Mouse (Mus musculus) urinary bladder, postnatal 10 days (tissue): ENCODE data around the gene Duox1.

Experiments used
- DNase-seq: peaks from one replicate; pipeline ENCODE4 v3.0.0; 2022; ENCODE audit warnings: low spot score

Duox1 gene

DNA sequence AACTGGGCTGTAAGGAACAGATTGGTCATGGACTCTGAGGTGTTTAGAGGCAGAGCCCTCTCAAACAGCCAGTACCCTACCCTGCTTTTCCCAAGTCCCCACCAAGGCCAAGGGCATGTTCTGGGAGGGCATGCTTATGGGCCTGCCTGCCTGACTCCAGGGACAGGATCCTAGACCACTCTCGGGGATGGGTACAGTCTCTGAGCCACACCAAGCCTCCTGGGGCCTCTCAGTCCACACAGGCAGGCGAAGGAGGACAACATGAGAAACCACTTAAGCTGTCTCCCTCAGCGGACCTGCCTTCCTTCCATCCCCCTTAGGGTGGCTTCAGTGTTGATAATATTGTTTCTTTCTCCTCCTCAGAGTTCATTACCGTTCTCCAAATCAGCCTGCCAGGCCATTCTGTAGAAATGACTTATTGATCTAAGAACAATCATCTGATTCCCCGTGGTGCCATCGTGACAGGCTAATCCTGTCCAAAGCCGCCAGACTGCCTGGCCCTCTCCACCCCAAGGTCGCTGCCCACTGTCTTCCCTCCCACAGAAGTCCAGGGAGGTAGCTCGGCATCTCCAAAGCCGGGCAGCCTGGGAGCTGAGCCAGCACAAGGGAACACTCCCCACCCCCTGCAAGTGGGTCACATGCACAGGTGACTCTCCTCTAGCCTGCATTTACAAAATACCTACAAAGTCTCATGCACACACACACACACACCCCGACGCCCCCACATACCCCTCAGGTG is 38.9 kb downstream of the Duox1 start:
- no peak for DNase-seq

DNA sequence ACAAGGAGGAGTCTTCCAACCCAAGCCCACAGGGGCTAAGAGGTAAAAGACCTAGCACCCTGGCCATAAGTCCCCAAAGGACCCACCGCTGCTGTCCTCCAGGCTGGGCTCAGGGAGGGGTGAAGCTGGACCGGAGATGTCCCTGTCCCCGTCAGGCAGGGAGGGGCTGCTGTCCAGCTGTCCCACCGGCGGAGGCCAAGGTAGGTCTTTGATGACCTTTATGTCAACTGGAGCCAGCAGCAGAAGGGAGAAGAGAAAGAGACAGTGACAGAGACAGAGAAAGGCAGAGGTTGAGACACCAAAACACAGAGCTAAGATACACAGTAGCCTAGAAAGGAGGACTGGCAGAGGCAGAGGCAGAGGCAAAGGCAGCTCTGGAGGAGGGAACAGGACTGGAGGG is 39.9 kb downstream of the Duox1 start:
- no peak for DNase-seq

DNA sequence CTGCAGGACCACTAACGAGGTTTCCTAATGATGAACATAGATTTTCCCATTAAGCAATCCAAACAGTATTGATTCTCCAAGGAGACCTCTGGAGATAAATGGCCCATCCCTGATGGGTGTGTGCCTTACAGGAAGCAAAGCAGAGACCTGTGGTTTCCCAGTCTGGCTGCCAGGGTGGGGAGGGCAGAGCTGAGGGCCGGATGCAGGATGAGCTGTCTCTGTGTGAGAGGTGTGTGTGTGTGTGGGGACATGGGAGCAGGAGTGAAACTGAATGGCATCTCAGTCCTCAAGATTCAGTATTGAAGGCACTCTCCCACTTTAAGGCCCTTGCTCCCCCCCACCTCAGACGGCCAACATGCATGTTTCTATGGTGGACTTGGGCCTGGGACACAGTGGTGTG is 40.7 kb downstream of the Duox1 start:
- no peak for DNase-seq

DNA sequence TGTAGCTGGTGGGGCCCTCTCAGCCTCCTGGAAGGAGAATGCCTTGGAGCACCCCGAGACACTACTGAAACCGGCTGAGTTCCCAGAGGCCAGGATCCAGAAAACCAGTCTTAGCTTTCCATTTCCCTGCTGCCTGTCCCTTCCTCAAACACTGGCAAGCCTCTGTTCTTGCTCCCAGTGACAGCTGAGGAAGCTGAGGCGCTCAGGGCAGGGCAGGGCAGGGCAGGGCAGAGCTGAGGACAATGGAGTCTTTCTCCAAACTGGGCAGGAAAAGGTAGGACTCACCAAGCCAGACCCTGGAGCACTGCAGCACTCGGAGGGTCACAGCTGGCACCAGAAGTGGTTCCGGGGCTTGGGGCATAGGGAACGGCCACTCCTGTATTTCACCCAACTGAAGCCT is 44.8 kb downstream of the Duox1 start:
- no peak for DNase-seq

DNA sequence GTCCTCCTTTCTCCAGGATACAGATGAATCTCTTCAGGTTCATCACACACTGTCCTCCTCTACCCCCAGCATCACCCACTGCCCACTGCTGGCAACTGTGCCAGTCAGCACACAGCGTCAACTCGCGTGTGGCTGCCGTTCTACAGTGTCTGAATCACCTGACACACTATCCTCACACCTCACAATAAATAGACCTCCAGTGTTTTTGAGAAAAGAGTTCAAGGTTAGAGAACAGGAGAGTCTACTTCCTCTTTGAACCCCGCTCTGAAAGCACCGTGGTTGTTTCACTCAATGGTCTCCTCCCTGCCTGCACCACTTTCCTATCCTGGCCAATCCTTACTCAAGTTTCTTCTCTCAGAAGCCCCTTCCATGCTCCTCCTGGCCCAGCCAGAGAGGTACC is 45.7 kb downstream of the Duox1 start:
- DNase-seq = no peak

DNA sequence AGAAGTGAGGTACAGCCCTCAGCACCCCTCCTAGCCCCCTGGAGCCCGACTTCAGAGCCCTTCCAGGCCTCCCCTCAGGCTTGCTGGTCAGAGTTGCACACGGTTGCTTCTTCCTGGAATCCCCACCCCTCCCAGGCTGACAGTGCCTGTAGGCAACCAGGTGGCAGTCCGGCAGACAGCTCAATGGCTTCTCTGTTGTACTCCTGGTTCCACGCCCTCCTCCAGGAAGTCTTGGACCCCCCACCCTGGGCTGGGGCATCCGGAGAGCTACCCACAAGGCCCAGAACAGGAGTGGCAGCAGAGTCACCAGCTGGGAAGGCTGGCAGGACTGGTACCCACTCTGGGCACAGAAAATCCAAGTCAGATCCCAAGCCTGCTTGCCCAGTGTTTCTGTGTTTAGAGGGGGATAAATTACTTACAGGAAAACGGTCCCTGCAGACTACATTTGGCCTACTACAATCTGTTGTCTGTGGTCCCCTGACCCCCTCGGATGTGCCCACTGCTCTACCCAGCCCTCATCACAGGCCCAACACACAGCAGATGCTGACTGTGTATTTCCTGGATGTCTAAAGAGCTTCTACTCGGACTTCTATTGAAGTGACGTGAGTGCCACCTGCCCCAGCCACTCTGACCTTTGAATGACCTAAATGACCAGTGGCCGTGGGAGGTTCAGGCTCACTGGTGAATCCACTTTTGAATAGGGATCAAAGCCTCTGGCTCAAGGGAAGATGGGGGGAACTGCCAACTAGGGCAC is 46.6 kb downstream of the Duox1 start:
- no peak for DNase-seq

DNA sequence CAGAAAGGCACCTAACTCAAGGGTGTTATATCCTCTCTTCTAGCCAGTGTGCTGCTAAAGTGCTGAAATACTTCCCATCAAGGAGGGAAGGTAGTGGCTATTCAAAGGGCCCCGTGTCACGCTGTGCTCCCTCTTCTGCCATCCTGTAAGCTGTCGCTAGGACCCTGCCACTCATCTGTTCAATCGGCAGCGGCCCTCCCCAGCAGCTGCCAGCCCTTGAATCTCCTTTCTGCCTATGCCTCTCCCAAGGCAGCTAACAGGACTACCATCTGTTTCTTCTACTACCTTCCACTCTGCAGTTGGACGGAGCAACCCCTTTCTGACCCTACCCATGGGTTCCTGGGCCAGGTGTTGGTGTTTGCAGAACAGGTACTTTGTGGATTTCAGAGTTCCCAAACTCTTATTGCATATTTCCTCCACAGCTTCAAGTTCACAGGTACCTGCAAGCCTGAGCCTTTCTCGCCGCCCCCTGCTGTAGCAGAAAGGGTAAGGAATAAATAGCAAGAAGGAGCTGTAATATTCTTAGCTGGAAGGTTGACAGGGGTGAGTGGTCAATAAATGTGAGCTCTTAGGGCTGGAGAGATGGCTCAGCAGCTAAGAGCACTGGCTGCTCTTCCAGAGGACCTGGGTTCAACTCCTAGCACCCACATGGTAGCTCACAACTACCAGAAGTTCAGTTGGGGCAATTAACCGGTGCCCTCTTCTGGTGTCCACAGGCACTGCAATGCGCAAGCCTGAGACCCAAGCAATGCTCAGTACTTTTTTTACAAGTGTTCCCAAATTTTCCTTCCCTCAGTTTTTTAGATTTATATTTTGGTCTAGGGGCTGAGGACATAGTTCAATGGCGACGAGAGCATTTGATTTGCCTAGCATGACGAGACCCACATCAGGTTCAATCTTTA is 47.4 kb downstream of the Duox1 start:
- no peak for DNase-seq

DNA sequence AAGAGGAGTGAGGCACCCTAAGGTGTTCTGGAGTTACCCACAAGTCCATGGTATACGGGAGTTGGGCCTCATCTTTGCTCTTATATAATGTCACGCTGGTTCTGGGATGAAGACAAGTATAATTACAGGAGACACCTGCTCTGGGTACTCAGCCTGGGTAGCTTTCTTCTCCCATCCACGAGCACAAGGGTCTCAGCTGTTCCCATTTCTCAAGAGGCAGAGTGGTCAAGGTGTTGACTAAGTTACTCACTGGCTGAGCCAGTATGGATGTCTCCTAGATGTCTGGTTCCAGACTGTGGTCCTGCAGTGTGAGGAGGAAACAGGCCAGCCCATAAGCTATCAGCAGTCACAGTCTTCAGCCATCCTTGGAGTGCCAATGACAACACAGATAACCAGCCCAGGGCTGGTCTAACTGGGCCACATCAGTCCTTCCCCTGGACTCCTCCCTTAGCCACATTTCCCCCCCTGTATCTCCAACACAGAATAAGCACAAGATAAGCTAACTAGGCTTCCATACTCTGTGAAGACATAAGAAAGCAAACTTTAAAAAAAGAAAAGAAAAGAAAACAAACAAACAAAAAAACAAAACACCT is 49.0 kb downstream of the Duox1 start:
- no peak for DNase-seq

DNA sequence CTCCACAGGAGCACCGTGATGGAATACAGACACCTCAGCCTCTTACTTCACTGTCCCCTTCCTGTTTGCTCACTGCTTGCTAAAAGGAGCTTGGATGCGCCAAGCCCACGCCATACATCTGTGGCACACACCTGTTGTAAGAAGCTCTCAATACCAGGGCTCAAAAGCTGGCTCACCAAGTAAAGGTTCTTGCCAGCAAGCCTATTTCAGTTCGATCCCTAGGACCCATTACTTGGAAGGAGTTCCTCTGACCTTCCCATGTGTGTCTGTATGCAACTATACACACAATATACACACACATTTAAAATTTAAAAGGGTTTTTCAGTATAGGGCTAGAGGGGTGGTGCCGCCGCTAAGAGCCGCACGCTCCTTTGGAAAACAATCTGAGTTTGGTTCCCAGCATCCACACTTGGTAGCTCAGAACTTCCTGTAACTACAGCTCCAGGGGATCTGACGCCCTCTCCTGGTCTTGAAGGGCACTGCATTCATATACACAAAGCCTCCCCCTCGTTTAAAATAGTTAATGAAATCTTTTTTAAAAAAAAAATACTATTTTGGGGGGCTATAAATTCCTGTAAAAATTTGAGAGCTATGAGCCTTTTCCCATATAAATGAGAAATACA is 49.9 kb downstream of the Duox1 start:
- no peak for DNase-seq

DNA sequence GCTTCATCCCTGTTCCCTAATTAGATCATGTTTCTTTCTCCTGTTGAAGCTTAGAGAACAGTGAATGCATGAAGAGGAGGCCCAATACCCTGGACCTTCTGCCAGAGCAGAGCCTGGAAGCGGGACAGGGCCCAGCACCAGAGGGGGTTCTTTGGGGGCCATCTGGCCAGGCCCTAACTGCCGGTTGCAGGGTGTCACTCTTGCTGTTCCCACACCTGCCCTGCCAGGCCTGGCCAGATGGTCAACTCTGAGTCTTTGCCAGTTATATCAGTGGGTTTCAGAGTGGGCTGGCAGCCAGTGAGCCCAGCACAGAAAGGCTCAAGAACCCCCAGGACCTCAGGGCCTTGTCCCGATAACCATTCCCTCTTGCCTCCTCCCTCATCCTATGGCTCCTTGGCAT is 50.6 kb downstream of the Duox1 start:
- no peak for DNase-seq

DNA sequence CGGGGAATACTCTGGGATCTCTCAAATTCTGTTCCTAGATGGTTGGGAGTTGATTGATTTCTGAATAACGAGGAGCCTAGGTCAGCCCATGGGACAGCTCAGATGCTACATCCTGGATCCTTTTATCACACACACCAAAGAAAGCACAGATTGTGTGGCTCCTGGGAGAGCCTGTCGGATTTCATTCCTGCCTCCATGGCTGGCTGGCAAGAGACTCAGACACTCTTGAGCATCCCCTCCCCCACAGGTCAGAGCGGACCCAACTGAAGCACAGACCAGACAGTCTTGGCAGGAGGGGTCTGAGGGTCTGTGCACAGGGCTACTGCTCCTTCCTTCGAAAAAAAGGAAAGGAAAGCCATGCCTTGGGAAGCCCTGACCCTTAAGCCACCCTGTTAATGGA is 51.2 kb downstream of the Duox1 start:
- DNase-seq = no peak

DNA sequence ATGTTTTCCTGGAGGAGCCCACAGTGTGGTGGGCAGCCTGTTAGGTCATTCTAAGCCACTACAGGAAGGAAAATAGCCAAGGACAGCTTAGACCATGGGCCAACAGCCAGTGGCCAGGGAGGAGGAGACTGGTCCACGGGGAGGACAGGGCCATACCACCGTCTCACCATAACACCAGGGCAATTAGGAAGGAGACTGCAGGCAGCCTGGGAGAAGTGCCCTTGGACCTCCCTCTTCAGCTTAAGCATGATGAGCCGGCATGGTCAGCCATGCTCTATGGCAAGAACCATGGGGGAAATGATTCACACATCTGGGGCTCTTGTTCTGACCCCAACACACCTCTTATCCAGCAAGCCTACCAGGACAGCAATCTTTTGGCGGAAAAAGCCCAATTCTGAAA is 51.7 kb downstream of the Duox1 start:
- DNase-seq = no peak

DNA sequence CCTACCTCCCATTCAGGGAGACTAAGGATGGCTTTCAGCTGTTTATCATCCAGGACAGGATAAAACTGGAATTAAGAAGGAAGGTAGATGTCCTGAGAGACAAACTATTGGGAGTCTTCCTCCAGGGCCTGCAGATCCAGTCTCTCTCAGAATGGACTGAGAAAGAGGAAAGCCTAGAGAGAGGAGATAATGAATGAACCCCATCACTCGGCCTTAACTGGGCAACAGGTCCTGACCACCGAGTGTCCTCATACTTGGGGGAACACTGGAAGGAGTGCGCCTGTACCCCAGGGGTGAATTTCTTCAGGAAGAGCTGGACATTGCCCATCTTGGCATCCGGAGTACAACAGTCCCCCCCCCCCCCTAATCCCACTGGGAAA is 52.2 kb downstream of the Duox1 start:
- DNase-seq = no peak

DNA sequence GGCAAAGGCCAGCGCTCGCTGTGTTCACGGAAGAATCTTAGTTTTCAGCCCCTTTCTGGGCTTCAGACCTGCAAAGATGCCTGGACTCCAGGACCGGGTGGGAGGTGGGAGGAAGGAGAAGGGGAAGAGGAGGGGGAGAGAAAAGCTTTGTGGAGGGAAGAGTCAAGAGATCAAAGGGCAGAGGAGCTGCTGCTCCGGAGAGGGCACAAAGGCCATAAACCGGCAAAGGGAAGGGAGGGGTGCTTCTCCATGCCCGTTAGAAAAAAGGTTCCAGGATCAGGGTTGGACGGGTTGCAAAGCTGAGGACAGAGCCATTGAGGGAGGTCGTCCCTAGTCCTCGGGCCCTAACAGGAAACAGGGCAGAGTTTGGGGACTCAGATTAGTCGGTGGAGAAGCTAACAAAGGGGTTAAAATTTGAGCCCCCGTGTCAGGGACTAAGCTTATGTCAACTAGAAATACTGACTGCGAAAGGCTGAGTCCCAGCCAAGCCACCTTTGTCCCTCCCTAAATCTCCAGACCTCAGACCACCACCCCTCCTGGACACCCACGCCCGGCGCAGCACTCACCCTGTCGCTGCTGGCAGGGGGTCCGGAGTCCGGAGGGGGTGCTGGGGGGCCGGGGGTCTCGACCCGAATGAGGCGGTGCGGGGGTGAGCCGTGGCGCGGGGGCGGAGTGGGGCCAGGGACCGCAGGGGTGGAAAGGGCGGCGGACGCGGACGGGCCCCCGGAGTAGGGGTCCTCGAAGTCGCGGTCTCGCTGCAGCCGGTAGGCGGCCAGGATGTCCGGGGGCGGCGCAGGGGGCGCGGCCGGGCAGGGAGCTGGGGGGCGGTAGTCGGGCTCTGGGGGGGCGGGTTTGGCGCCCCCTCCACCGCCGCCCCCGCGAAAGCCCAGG is 52.9 kb downstream of the Duox1 start:
- no peak for DNase-seq

DNA sequence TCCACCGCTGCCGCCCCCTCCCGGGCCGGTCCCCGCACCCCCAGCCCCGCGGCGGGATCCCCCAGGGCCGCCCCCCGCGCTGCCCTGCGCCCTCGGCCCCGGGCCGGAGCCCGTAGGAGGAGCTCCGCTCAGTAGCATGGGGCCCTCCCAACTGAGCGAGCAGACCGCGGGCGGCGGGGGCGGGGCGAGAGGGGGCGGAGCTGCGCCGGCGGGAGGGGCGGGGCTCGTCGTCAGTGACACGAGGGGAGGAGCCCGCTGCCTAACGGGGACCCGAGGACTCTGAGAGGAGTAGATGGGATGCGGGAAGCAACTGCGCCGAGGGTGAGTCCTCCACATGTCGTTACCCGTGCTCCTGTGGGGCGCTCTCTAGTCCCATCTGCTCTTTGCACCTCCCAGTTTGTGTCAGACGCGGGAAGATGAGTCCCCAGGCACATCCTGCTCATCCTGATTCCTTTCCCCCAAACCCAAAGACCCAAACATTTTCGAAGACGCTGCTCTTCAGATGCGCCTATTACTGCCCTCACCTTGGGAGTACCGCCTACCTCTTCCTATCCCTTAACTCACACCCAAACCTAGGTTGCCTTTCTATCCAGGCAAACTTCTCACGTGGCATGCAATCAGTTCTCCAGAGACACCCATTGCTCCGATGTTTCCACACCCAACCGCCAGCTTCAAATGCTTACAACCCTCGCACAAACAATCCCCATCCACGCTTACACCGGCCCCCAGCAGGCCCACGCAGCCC is 53.7 kb downstream of the Duox1 start, which contains the start of gene Shf:
Gene Shf, minus strand, starts transcription at position 168 of the 745 bp plus-strand sequence.
- peak; percentile 74 for DNase-seq

DNA sequence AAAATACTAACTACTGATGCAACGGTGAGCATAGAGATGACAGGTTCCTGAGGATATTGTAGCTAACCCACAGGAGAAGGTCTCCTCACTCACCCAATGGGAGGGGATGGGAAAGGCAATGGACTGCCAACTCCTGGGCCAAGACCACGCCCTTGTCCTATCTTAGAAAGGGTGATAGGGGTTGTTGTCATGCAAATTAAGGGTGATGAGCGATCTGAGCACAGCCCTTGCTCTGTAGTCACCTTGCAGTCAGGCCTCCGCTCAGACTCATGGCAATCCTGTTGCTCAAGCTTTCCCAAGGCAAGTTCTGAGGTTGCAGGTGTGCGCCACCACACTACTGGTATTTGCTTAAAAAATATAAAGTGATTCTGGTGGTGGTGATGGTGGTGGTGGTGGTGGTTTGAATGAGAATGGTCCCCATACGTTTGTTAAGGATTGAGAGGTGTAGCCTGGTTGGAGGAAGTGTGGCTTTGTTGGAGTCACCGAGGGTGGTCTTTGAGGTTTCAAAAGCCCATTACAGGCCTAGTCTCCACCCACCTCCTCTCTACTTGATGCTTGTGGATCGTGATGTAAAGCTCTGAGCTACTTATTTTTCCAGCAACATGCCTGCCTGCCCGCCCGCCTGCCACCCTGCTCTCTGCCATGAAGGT is 54.8 kb downstream of the Duox1 start:
- DNase-seq = no peak

DNA sequence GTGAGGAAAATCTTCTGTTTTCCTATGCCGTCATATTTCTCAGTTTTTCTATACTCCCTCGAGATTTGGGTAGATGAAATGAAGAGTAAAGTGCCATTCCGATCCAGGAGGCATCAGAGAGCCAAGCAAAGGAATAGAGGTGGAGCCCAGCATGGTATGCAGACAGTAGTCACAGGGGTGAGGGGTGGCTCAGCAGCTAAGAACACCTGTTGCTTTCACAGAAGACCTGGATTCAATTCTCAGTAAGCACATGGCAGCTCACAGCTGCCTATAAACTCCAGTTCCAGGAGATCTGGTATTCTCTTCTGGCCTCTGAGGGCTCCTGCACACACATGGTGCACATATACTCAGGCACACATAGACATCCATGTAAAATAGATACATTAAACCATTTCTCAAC is 56.6 kb downstream of the Duox1 start:
- DNase-seq = no peak

DNA sequence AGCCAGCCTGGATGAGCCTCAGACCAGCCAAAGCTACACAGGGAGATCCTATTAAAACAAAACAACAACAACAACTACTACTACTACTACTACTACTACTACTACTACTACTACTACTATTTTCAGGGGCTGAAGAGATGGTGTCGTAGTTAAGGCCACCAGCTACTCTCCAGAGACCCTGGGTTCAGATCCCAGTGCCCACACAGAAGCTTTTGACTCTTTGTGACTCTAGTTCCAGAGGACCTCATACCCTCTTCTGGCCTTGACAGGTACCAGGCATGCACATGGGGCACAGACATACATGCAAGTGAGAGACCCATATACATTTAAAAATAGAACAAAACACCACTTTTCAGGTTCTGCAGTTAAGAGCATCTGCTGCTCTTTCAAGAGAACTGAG is 57.1 kb downstream of the Duox1 start:
- DNase-seq = no peak

DNA sequence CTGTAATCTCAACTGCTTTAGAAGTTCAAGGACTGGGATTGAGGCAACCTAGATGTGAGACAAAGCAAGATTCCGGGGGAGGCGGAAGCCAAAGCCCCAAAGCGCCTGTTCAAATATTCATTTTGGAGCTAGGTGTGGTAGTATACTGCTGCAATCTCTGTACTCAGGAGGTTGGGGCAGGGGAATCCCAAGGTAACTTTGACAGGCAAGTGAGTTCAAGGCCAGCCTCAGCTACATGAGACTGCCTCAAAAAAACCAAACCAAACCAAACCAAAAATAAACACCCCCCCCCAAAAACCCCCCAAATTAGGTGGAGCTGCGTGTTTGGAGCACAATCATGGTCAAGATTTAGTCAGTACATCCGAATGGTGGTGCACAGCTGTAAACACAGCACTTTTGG is 58.5 kb downstream of the Duox1 start:
- DNase-seq = no peak
